Mouse (Mus musculus) liver, embryonic 14.5 days (tissue): ENCODE measurements around the gene Lima1.

Experiments
- CTCF ChIP-seq: IDR thresholded peaks from 2 replicates; pipeline ENCODE4 v1.5.1; 2016; ENCODE audit warnings: antibody characterized with exemption, low read depth, control low read depth
- EP300 ChIP-seq: IDR thresholded peaks from 2 replicates; pipeline ENCODE4 v1.6.1; 2016; ENCODE audit warnings: antibody characterized with exemption, low read depth

- TF ChIP-seq CTCF (no peak), EP300 (no peak)
Observed at GRCm38 (mm10) chr15:99731167-99731566, 144.1 kb downstream of the Lima1 start.
